Mouse (Mus musculus) gastrocnemius, postnatal 14 days (tissue): ENCODE data around the gene Rad51b. TPM values are rescaled to one million over a fixed set of nuclear protein-coding genes. Genes with fewer than 3 reads are reported as not detected.

Source experiments
- DNase-seq: peaks from one replicate; pipeline ENCODE4 v3.0.0; 2021; ENCODE audit warnings: mixed read lengths
- intact Hi-C: fragments of 180-260 bp; cut with DNase I; formaldehyde crosslinking; loops from one replicate; pipeline ENCODE4 v1.15.1; 2025; ENCODE audit warnings: low total_unique reads
- total RNA-seq, 2 experiments: library from RNA; stranded (reverse); gene quantifications; 2 replicates each; pipeline ENCODE4 v1.2.3; 2021

Rad51b gene
- total RNA-seq, 2 experiments from 2014 or later = 0.80 to 0.92 TPM

DNA sequence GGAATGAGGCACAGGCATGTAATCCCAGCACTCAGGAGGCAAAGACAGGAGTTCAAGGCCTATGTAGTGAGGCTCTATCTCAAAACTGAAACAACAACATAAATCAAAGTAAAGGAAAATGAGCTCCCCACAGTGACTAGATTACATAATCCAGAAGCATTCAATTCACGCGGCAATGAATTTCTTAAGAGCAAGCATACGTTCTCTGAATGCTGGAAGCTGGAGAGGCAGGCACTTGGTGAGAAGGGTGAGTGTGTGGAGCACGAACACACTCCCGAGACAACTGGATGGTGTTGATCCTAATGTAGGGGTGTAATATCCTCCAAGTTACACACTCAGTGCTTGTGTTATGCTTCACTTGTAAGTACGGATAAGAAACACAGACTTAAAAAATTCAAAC is 120.3 kb downstream of the Rad51b start:
- intact Hi-C loops = no loop called here
- DNase-seq = no peak

DNA sequence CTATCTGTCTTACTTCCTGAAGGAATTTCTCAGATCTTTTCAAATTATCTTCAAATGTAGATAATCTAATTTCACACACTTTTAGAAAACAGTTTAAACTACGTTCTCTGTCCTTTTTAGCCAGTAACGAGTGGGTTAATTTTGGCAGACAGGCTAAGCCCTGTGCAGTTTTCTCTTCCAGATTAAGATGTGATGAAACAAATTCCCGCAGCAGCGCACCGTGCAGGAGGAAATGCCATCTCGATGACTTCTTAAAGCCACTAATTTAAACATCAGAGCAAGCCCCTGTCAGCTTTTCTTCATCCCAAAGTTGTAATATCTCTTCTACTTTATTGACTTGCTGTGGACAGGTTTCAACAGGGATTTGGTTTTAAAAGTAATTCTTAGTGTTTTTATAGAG is 123.5 kb downstream of the Rad51b start:
- intact Hi-C loops = no loop called here
- no peak for DNase-seq

DNA sequence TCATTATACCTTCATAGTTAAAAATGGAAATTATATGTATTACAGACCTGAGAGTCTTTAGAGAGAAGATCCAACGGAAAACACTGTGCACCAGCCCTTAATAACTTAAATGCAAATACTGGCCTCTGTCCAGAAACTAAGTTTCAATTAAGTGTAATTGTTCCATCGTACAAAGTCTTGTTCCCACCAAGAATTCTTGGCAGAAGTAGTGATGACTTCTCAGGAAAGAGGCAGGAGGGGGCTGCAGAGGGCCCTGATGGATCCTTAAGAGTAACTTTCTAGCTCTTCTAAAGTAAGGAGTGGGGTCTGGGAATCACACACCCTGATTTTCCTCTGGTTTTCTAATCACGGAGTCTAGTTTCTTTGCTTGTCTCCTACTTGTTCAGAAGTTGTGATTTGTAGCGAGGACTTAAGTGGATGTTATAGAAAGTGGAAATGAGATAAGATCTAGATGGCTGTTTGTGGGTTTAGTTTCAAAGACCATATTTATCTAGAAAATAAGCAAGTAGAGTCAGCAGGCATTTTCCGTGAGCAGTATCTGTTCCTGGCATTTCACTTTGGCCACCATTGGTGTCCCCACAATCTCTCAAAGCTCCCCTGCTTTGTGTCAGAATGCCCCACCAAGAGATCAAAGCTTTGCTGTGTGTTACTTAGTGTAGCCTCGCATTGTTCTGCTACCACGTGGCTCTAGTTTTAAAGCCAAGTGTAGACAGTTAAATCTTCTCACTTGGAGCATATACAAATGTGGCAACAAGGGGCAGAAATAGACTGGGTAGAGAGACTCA is 132.6 kb downstream of the Rad51b start:
- DNase-seq = no peak
- intact Hi-C loops = no loop called here

DNA sequence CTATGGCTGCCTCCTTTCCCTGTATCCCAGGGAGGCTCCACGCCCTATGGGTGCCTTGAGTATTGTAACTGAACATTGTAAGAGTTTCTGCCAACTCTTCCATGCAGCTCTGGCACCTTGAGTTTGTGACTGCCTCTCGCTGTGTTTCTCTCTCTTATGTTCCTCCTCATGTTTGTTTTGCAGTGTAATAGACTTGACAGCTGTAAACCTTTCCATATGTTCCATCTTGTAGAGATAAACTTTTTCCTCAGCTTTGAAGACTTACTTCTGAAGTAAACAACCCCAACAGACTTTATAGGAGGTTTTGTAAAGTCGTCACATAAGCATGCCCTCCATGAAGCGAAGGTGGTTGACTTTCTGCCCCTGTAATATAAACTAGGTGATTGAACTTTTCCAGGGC is 134.1 kb downstream of the Rad51b start:
- intact Hi-C loops = no loop called here
- no peak for DNase-seq

DNA sequence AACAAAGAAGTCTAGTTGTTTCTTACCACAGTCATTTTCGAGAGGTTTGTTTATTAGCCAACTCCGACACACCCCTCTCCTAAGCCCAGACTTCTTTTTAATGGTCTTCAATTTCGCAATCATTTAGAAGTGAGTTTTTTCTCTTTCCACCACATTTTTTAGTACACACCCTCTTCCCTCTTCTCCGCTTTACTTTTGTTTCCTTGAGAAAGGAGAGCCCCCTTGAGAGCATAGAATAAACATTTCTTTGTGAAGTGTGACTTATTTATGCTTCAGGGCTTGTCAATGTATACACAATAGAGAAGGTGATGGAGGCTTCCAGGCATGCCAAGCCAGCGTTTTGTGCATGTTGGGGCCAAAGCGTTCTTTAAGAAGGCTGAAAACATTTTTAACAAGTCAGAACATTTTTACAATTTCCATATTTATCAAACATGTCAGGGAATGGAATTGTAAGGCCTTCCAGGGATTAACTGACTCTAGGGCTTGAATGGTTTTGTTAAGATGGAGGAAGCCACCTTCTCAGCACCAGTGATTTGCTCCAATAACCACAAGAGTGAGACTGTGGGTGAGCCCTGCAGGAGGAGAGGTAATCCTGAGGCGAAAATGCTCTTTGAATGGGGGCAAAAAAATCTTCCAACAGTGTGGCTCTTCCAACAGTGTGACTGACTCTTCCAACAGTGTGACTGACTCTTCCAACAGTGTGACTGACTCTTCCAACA is 136.8 kb downstream of the Rad51b start:
- no peak for DNase-seq
- intact Hi-C loops = no loop called here

DNA sequence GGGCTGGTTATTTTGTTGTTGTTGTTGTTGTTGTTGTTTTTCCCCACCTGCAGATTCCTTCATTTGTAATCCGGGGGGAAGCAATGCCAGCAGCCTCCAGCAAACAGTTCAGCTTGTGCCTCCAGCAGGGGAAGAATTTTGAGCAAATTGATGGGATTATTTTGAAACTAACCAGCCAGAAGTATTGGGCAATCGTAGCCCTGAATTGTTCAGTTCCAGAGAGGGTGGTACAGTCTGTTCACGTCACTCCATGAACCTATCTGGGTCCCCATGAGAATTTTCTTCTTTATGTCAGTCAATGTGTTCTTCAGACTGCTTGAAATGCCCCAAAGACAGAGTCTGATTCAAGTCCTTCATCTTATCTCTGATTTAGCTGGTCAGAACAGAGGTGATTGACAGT is 138.4 kb downstream of the Rad51b start:
- no peak for DNase-seq
- intact Hi-C loops = no loop called here

DNA sequence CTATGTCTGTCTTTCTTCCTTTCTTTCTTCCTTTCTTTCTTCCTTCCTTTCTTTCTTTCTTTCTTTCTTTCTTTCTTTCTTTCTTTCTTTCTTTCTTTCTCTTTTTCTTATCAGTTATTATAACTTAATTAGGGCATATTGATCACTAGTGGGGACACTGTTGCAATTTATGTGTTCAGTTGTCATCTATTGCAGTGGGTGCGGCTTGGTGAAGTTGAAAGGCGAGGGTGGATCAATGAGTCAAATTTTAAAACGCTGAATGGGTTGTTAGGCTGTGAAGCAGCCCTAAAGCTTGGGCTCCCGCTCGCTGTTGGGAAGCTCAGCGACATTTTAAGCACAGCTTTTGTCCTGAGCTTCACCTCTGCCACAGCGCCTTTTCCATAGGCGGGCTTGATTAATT is 139.0 kb downstream of the Rad51b start:
- intact Hi-C loops = no loop called here
- DNase-seq = no peak

DNA sequence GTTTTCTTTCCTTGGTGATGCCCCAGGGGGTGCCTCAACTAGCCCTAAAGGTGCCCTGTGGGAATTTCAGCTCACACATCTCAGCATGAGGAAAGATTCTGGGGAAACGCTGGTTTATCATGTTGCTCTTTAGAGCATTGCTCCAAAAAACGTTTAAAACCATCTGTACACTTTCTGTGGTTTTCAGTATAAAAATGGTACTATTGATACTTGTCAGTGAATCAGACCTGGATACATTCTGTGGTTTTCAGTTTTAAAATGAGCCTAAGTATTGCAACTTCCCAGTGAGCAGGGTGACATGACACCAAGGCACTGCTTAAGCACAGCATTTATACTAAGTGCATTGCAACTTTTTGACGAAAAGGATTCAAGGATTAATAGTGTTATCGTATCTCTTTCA is 139.8 kb downstream of the Rad51b start:
- intact Hi-C loops = no loop called here
- DNase-seq = no peak

DNA sequence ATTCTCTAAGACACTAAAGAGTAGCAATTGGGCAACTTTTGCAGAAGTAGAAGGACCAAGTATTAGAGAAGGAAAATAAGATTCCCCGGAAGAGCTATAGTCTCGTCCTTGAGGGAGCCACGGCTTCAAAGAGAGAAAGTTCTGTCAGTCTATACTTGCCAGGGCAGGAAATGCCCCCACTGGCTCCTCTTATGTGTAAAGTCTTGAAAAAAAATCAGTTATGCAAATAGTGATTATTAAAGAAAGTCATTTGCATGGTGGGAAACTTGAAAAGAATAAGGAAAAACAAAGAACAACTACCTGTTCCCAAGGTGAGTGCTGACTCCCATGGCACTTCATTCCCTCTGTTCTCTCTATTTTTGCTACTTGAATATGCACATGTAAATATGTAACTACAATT is 140.5 kb downstream of the Rad51b start:
- DNase-seq = no peak
- intact Hi-C loops = no loop called here

DNA sequence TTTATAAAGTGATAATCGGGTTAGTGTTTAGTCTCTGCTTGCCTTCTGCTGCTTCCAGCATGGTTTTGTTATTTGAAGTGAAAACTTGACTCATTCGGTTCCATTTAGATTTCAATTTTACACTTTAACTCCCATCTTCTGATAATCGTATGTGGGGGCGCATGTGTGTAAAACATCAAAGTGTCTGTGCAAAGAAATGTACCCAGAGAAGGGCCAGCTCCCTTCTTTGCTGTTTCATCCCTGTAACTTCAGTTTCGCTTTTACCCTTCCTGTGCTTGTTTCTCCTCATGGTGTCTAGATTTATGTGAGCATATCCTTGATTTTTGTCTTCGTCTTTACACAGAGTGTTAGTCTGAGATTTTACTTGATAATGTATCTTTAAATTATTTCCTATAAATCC is 142.9 kb downstream of the Rad51b start:
- intact Hi-C loops = no loop called here
- DNase-seq = no peak

DNA sequence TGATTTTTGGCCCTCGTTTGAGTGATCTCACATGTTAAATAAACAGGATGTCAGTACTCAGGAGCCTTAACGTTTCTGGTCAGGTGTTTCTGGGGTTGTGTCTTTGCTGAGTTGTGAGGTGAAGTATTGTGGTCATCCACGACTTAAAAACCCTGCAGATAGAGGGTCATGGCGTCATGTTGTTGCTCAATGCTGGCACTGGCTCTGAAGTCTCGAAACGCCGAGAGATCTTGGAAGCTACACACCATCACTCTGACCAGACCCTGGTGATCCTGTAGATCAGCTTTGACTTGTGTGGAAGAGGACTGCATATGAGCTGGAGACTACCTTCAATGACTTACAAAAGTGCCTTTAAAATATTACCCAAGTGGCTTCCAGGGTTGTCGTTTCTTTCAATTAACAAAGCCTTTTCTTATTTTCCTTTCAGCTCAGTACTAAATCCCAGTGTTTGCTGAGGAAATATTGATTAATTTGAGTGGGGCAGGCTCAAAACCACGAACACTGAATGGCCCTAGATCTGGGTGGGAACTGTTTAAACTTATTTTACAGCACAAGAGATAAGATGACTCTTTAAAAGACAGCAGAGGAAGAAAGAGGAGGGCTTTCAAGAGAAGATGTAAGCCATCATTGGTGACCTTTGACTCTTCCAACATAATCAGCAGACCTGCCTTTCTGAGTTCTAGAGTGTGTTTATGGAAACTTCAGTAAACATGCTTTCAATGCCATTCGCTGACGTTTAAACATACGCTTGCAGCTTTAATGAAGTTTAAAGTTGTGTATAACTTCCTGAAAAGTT is 144.3 kb downstream of the Rad51b start:
- intact Hi-C loops = no loop called here
- no peak for DNase-seq

DNA sequence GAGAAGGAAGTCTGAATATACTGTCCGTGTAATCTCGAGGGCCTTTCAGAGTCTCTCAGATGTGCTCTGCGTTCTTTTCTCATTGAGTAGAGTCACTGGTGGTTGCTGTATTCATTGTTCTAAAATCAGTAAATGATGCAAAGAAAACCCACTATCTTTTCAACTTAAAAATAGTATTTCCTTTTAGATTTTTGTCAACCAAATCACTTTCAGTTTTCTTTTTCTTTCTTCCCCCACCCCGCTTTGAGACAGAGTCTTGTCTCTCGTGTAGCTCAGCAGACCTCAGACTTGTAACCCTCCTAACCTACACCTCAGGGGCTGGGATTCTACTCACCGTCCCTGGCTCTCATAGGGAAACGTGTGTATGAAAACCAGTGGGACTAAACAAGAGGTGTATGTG is 145.0 kb downstream of the Rad51b start:
- intact Hi-C loops = no loop called here
- no peak for DNase-seq

DNA sequence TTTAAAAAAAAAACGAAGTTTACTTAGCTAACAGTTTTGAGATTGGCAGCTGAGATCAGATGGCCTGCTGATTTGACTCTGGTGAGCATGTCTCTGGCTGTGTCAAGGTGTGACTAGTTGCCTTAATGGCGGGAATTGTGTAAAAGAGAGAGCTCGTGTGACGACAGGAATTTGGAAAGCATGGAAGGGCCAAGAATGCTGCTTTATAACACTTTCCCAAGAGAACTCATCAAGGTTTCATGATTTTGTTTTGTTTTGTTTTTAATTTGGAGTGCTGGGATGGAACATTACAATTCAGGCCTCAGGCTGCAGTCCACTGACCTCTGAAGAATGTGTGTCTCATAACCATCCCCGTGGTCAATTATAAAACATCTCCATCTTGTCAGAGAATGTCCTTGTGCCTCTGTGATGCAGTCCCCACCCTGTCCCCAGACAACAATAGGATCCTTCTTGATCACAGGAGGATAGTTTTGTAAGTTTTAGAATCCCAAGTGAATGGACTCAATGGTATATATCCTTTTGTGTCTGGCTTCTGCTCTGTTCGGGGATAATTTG is 145.8 kb downstream of the Rad51b start:
- DNase-seq = no peak
- intact Hi-C loops = no loop called here

DNA sequence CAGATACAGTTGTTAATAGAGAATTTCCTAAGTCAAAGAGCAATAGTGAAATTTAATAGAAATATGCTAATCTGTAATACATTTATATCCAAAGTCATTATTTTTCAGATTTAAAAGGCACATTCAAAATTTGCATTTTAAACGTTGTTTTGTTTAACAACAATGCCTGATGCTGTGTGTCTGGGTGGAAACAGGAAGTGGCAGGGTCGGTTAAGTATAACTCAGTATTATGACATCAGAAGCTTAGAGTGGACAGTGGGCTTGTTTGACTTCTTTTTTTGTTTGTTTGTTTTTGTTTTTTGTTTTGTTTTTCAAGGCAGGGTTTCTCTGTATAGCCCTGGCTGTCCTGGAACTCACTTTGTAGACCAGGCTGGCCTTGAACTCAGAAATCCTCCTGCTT is 147.6 kb downstream of the Rad51b start:
- intact Hi-C loops = no loop called here
- DNase-seq = no peak

DNA sequence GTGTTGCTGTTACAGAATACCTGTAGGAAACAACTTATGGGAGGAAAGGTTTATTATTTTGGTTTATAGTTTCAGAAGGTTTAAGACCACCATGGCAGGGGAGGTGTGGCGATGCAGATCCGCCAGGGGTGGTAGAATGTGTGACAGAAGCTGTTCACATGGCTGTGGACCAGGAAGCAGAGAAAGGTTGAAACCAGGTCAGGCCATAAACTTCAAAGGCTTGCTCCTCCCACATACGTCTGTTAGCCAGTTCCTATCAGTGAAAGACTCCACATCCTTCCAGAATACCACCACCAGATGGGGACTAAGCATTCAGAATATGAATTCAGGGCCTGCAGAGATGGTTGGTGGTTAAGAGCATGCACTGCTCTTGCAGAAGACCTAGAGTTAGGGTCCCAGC is 150.0 kb downstream of the Rad51b start:
- no peak for DNase-seq
- intact Hi-C loops = no loop called here

DNA sequence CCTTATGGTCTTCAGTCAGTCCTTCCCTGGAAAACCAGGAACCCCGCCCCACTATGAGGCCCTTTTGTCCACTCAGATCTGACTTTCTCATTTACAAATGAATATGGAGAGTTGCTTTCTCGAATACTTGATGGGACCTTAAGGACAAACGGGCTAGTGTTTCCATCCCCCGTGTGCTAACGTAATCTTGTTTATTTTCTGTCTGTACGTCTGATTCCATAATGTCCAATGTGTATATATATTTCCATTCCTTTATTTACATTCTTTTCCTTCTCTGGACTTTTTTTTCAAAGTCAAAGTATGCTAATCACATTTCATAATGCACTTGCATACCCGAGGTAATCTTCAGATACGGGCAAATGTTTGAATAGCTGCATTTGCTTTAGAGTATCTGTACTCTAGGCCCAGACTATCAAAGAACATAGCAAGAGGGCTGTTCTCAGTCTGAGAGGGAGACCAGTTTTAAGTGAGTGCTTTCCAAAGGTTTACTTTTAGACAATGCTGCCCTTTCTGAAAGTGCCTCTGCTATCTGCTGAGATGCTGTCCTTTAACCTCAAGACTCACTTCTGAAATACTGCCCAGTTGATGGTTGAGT is 152.8 kb downstream of the Rad51b start:
- intact Hi-C loops = no loop called here

DNA sequence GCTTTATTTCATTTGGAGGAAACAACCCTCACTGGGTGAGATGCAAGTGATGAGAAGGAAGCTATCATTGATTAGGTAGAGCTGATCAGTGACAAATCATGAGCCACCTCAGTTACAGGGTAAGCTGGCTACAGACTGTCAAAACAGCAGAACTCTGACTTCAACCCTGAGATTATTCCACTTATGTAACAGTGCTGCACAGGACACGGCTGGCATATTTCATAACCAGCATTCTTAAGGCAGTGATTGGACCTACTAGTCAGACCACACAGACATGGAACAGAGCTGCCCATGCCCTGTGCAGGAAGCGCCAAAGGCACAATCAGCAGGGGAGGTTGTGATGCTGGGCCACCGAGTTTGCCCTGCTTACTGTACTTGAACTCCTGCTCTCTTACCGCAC is 155.8 kb downstream of the Rad51b start:
- no peak for DNase-seq
- intact Hi-C loops = no loop called here

More for the DNA sequence above, 152.8 kb downstream of the Rad51b start:
- DNase-seq = no peak

DNA sequence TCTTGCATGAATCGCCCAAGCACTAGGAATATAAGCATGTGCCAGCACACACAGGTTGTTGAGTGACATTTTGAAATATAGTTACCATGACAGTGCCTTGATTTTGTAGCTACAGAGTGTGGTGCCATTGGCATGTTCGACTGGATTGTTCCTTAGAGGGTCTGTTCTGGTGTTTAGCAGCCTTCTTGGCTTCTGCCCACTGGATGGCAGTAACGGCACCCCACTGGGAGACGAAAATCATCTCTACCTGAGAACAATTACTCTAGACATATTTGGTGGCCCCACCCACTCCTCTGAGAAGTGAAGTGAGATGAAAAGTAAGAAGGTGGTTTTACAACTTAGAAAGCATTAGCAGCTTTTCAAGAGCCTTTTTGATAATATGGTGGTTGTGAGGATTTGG is 156.9 kb downstream of the Rad51b start:
- no peak for DNase-seq
- intact Hi-C loops = no loop called here

DNA sequence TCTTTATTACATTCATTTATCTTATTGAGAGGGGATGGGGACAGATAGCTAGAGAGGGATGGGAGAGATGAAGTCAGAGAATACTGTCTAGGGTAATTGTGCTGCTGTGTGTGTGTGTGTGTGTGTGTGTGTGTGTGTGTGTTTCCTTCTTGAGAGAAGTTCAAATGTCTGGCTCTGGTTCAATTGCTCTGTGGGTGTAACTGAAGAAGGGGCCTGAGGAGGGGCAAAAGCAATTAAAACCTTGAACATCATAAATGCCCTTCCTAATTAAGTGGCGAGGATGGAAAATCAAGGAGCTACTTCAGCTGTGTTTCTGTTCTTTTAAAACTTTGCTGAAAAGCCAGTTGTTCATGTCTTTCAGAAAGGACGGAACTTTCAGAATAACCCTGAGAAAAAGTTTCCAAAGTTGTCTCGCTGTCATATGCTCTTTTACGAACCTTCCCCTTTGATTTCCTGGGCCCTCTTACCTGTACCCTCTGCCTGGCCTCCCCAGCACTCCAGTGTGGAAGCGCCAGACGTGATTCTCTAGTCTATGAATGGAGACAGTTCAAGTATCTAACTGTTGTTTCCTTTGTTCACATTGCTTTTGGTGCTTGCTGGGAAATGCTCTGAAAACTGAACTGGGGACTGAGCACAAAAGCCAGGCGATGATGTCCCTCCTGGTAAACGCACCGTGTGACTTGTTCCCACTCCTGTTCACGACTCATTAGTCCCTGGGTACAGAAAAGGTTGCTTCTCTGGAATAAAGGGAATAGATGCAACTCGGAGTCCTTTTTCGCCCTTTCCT is 158.2 kb downstream of the Rad51b start:
- no peak for DNase-seq
- intact Hi-C loops = no loop called here
